Mouse (Mus musculus) olfactory bulb, adult 2 months (tissue): ENCODE measurements around the gene Mospd3. TPM values are rescaled to one million over a fixed set of nuclear protein-coding genes. Genes with fewer than 3 reads are reported as not detected.

ENCODE experiments used
- H3K27ac ChIP-seq: fragments of 200-500 bp; 2 replicates; pipeline ENCODE4 v1.5.1; 2012; ENCODE audit warnings: low read depth, low read length; ENCODE audit not compliant: insufficient read depth
- H3K4me1 ChIP-seq: fragments of 200-500 bp; 2 replicates; pipeline ENCODE4 v1.6.1; 2012; ENCODE audit warnings: low read length; ENCODE audit not compliant: control insufficient read depth, insufficient read depth
- H3K4me3 ChIP-seq: fragments of 200-500 bp; 2 replicates; pipeline ENCODE4 v1.5.1; 2012; ENCODE audit warnings: mild to moderate bottlenecking, low read depth, low read length, moderate library complexity; ENCODE audit not compliant: insufficient read depth
- CTCF ChIP-seq: fragments of 200-500 bp; IDR thresholded peaks from 2 replicates; pipeline ENCODE4 v1.5.1; 2012; ENCODE audit warnings: low read depth, mild to moderate bottlenecking, low read length, moderate library complexity; ENCODE audit not compliant: insufficient read depth
- POLR2A ChIP-seq: fragments of 200-500 bp; IDR thresholded peaks from 2 replicates; pipeline ENCODE4 v1.6.1; 2012; ENCODE audit warnings: mild to moderate bottlenecking, low read depth, low read length, moderate library complexity; ENCODE audit not compliant: insufficient read depth
- WGBS: fragments of 180-500 bp; shearing (Covaris S2); methylation state at CpG from one replicate; pipeline ENCODE4 v1.1.7; 2018; 5-methylcytosine and 5-hydroxymethylcytosine counted together
- polyA plus RNA-seq: library from polyadenylated mRNA; stranded (reverse); fragments of >200 nt; gene quantifications from 2 replicates; pipeline ENCODE4 v1.2.4, GENCODE M21; 2012; ENCODE audit warnings: low replicate concordance; ENCODE audit not compliant: missing spikeins, insufficient read depth, insufficient read length

Mospd3 gene
- polyA plus RNA-seq, 1 experiment, result not detected

- peaks cover 5% of the 10 kb centered on the region for H3K4me1 ChIP-seq
- H3K4me3 ChIP-seq, result no peak within 1 kb of the TSS
- TF ChIP-seq POLR2A (no peak), CTCF (peak; percentile 43; the same call in 1 of the 2 replicates)
- H3K27ac ChIP-seq, result no peak within 1 kb of the TSS
- 92% methylated on average over 19 of the region's 19 CpGs for WGBS
Measured at GRCm38 (mm10) chr5:137641054-137641453, 40.2 kb upstream of the Mospd3 start, which contains the start of gene Sap25. Gene Sap25 (plus strand): TSS chr5:137641334.

- TF ChIP-seq CTCF (no peak), POLR2A (no peak)
Measured at GRCm38 (mm10) chr5:137639472-137639871, 38.6 kb upstream of the Mospd3 start.

GRCm38 (mm10) chr5:137633397-137634084 lies 32.7 kb upstream of the Mospd3 start:
- TF ChIP-seq CTCF (no peak), POLR2A (no peak)
- H3K4me1 ChIP-seq, result peaks cover 20% of the 10 kb centered on the region
- no peak overlapping the region for H3K4me3 ChIP-seq
- 72% methylated on average over 12 of the region's 12 CpGs for WGBS
- no peak overlapping the region for H3K27ac ChIP-seq

More at GRCm38 (mm10) chr5:137639472-137639871, 38.6 kb upstream of the Mospd3 start:
- WGBS, result 86% methylated on average over 7 of the region's 7 CpGs
- Histone ChIP-seq H3K27ac (no peak overlapping the region), H3K4me3 (no peak overlapping the region), H3K4me1 (no peaks in the 10 kb centered on the region)

GRCm38 (mm10) chr5:137631591-137631990 lies 30.7 kb upstream of the Mospd3 start:
- 77% methylated on average over 4 of the region's 4 CpGs for WGBS
- Histone ChIP-seq H3K4me3 (no peak overlapping the region), H3K4me1 (peaks cover 22% of the 10 kb centered on the region), H3K27ac (no peak overlapping the region)
- no peak for TF ChIP-seq POLR2A
- no peak for TF ChIP-seq CTCF

GRCm38 (mm10) chr5:137631171-137631570 lies 30.3 kb upstream of the Mospd3 start:
- 66% methylated on average over 9 of the region's 9 CpGs for WGBS
- H3K4me3 ChIP-seq, result peak overlapping the region; percentile 1; the same call in 1 of the 2 replicates
- H3K27ac ChIP-seq, result peak overlapping the region; percentile 38; the same call in 1 of the 2 replicates
- TF ChIP-seq CTCF (no peak), POLR2A (no peak)
- H3K4me1 ChIP-seq, result peaks cover 22% of the 10 kb centered on the region

- peak overlapping the region; percentile 1; the same call in 1 of the 2 replicates for H3K4me3 ChIP-seq
- H3K4me1 ChIP-seq, result peaks cover 22% of the 10 kb centered on the region
Measured at GRCm38 (mm10) chr5:137630602-137631001, 29.7 kb upstream of the Mospd3 start.

GRCm38 (mm10) chr5:137629906-137630545 lies 29.2 kb upstream of the Mospd3 start:
- 21% methylated on average over 6 of the region's 6 CpGs for WGBS
- TF ChIP-seq CTCF, result no peak
- TF ChIP-seq POLR2A, result no peak
- H3K27ac ChIP-seq, result no peak overlapping the region

More at GRCm38 (mm10) chr5:137630602-137631001, 29.7 kb upstream of the Mospd3 start:
- H3K27ac ChIP-seq, result peak overlapping the region; percentile 38; the same call in 1 of the 2 replicates
- 58% methylated on average over 3 of the region's 3 CpGs for WGBS
- TF ChIP-seq POLR2A (no peak), CTCF (no peak)

GRCm38 (mm10) chr5:137629306-137629721 lies 28.5 kb upstream of the Mospd3 start:
- peak overlapping the region; percentile 66 for H3K4me3 ChIP-seq
- peak overlapping the region; percentile 27; the same call in 1 of the 2 replicates for H3K27ac ChIP-seq
- TF ChIP-seq CTCF (no peak), POLR2A (no peak)
- peaks cover 22% of the 10 kb centered on the region for H3K4me1 ChIP-seq
- under 1% methylated on average over 23 of the region's 23 CpGs for WGBS

More at GRCm38 (mm10) chr5:137629906-137630545, 29.2 kb upstream of the Mospd3 start:
- Histone ChIP-seq H3K4me3 (peak overlapping the region; percentile 66), H3K4me1 (peaks cover 22% of the 10 kb centered on the region)
